Mouse (Mus musculus): ENCODE results near the gene H3f3a. TPM values are rescaled to one million over a fixed set of nuclear protein-coding genes. Genes with fewer than 3 reads are reported as not detected.

Gene H3f3a
- polyA plus RNA-seq, 1 experiment from 2014 or later = 2,592 TPM

DNA sequence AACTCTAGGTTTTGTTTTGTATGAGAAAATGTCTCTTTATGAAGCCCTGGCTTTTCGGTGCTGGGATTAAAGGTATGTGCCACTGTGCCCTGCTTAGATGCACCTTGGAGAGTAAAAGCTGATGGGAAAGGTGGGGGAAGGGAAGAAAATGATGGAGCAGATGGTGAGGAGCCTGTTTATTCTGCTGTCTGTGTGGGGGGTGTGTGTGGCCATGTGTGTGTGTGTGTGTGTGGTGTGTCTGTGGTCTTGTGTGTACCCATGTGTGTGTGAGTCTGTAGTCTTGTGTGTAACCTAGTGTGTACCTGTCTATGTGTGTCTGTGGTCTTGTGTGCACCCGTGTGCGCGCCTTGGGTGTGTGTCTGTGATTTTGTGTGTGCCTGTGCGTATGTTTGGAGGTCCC lies 15.1 kb downstream of the H3f3a start:
- Histone ChIP-seq H3K27ac (no peak overlapping the region), H3K4me1 (peaks cover 10% of the 10 kb centered on the region), H3K4me3 (no peak overlapping the region), H3K36me3 (peaks cover 32% of the 10 kb centered on the region), H3K27me3 (no peaks in the 10 kb centered on the region), H3K9me3 (no peaks in the 10 kb centered on the region), H3K4me2 (no peak overlapping the region), H3K9ac (no peak overlapping the region)
- WGBS = 89% methylated on average over 5 of the region's 5 CpGs
- ATAC-seq (ENCODE audit: insufficient number of reproducible peaks, low FRiP score, low TSS enrichment, low read depth) = no peak

- H3K4me3 ChIP-seq = peak overlapping the region; percentile 36
- 2% methylated on average over 21 of the region's 21 CpGs for WGBS
Observed at GRCm38 (mm10) chr1:180794170-180794569, 19.6 kb downstream of the H3f3a start.

DNA sequence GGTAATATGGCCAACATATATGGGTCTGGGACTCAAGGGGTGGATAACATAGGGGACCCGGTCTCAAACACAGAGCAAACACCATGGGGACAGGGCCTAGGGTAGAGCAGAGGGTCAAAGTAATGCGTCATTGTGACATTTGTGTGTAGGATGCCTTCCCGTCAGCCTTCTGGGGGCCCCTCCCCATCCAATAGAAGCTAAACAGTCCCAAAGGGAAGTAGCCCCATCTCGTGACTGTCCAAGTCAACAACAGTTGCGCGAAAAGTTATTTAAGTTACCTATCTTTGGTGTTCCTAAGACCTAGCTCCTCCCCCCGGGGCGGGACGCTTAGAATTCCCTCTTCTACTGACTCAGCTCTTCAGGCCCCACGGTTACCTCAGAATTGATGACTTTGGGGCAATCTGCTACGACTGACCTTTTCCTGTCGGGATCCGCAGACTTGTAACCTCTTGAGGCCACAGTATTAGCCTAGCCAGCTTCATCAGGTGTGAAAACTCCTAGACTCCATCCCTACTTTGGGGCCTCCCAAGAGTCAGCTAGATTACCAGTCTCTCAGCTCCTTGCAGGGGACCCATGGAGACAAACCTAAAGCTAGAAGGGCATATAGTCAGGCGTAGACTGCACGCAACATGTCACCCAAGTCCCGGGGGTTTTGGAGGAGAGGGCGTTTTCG lies 20.2 kb downstream of the H3f3a start:
- Histone ChIP-seq H3K27me3 (no peaks in the 10 kb centered on the region), H3K4me3 (peak overlapping the region; percentile 36), H3K36me3 (no peaks in the 10 kb centered on the region), H3K9ac (0 out of 2 replicates have a peak overlapping the region, but pooled peaks have one; percentile 15), H3K27ac (no peak overlapping the region), H3K4me1 (peaks cover 18% of the 10 kb centered on the region), H3K9me3 (no peaks in the 10 kb centered on the region), H3K4me2 (peak overlapping the region; percentile 73)
- ATAC-seq (ENCODE audit: insufficient number of reproducible peaks, low FRiP score, low TSS enrichment, low read depth) = 0 out of 2 replicates have a peak, but pooled peaks have one; percentile 15
- WGBS = 12% methylated on average over 18 of the region's 18 CpGs

More at GRCm38 (mm10) chr1:180794170-180794569, 19.6 kb downstream of the H3f3a start:
- no peaks in the 10 kb centered on the region for H3K27me3 ChIP-seq
- peak overlapping the region; percentile 15; the same call in 1 of the 2 replicates for H3K9ac ChIP-seq
- H3K36me3 ChIP-seq = no peaks in the 10 kb centered on the region
- H3K4me2 ChIP-seq = peak overlapping the region; percentile 73
- H3K9me3 ChIP-seq = no peaks in the 10 kb centered on the region
- H3K4me1 ChIP-seq = peaks cover 18% of the 10 kb centered on the region
- ATAC-seq (ENCODE audit: insufficient number of reproducible peaks, low FRiP score, low TSS enrichment, low read depth) = peak; percentile 59; the same call in 1 of the 2 replicates
- H3K27ac ChIP-seq = no peak overlapping the region

DNA sequence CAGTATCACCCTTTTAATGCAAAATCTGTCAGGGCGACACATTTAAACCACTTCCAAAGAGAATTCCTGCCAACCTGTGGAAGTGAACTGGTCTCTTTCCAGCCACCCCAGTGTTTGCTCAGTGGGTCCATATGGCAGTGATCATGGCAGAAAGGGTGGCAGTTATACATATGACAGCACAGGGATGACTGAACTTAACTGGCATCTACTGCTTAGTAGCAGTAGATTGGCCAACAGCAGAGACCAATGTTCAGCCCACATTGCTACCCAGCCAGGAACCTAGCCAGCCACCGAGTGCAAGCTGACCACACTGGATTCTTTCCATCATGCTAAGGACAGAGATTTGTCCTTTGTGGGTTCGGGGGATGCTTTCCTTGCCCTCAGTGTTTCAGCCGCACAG lies 20.9 kb downstream of the H3f3a start:
- H3K27me3 ChIP-seq = no peaks in the 10 kb centered on the region
- H3K4me2 ChIP-seq = no peak overlapping the region
- H3K4me3 ChIP-seq = no peak overlapping the region
- no peak for ATAC-seq (ENCODE audit: insufficient number of reproducible peaks, low FRiP score, low TSS enrichment, low read depth)
- no peak overlapping the region for H3K9ac ChIP-seq
- peaks cover 18% of the 10 kb centered on the region for H3K4me1 ChIP-seq
- WGBS = 74% methylated on average over 4 of the region's 4 CpGs
- no peak overlapping the region for H3K27ac ChIP-seq
- H3K36me3 ChIP-seq = no peaks in the 10 kb centered on the region
- H3K9me3 ChIP-seq = no peaks in the 10 kb centered on the region

DNA sequence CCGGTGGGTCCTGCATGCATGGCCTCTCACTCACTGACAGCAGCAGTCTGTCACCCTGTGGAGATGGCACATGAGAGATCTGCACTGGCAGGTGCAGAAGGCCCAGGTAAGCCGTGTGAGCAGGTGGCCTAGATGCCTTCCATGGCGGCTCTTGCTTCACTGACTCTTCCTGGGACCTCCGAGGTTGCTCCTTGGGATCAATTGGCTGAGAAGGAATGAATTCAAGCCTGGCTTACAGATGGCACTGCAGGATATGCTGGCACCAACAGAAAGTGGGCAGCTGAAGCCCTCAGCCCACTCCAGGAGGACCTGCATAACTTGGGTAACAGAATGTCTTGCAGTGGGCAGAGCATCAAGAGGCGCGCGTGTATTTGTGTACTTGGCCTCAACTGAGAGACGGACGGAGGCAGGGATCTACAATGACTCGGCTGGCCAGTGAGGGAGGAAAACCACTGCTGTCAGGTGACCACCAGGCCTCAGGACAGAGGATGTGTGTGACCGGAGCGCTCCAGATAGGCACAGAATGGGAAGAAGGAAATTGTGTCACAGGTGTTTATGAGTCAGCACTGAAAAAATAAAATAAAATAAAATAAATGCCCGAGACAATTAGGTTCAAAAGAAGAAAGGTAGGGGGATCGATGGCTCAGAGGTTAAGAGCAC lies 21.8 kb downstream of the H3f3a start:
- H3K9ac ChIP-seq = no peak overlapping the region
- no peaks in the 10 kb centered on the region for H3K36me3 ChIP-seq
- no peaks in the 10 kb centered on the region for H3K27me3 ChIP-seq
- H3K4me3 ChIP-seq = no peak overlapping the region
- no peak overlapping the region for H3K27ac ChIP-seq
- H3K9me3 ChIP-seq = no peaks in the 10 kb centered on the region
- no peak overlapping the region for H3K4me2 ChIP-seq
- WGBS = 83% methylated on average over 14 of the region's 14 CpGs
- peaks cover 18% of the 10 kb centered on the region for H3K4me1 ChIP-seq
- ATAC-seq (ENCODE audit: insufficient number of reproducible peaks, low FRiP score, low TSS enrichment, low read depth) = no peak

DNA sequence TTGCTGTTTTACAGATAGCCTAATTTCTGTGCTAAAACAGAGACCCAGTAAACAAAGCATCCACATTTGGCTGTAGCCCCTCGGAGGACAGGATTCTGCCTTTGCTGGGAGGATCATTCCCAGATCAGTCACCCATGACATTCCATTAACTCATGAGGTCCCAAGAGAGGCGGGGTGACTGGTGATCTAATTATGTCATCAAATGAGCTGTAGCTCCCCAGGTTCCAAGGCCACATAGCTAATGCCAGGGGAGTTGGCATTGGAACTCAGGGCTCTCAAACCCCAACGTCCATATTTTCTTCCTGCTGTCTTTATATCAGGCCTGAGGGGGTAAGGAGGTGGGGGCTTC lies 30.2 kb downstream of the H3f3a start:
- ATAC-seq (ENCODE audit: insufficient number of reproducible peaks, low FRiP score, low TSS enrichment, low read depth) = no peak
- WGBS = 41% methylated on average over 3 of the region's 3 CpGs
- no peak overlapping the region for H3K27ac ChIP-seq
- H3K4me2 ChIP-seq = no peak overlapping the region
- H3K9me3 ChIP-seq = no peaks in the 10 kb centered on the region
- H3K9ac ChIP-seq = no peak overlapping the region
- H3K4me3 ChIP-seq = no peak overlapping the region
- no peaks in the 10 kb centered on the region for H3K4me1 ChIP-seq
- no peaks in the 10 kb centered on the region for H3K36me3 ChIP-seq
- H3K27me3 ChIP-seq = no peaks in the 10 kb centered on the region

DNA sequence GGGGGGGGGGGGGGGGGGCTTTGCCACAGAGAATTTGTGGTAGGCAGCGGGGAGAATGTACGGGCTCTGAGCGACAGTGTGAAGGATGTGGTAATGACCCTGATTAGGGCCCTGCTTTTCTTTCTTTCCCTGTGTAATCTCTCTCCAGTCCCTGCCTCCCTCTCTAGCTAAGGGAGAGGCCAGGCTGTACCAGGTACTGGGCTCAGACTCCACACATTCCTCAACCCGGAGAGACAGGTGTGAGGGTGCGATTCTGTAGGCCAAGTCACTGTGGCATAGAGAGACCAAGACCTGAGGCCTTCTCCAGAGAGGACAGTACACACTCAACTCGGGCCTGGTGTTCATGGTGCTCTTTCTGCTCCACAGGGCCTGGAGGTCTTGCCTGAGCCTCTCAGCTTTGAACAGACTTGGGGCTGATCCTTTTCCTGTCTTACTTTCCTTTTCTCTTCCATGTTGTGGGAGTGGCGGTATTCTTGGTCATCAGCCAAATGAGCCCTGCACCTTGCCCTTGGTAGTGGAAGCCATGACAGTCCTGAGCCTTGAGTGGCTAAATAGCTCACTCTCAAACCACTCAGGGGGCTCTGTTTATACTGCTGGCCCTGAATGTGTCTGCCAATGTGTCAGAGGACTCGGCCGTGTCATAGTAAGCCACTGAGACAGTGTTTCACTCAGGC lies 30.7 kb downstream of the H3f3a start:
- H3K4me2 ChIP-seq = no peak overlapping the region
- WGBS = 53% methylated on average over 9 of the region's 9 CpGs
- ATAC-seq (ENCODE audit: insufficient number of reproducible peaks, low FRiP score, low TSS enrichment, low read depth) = no peak
- H3K4me3 ChIP-seq = no peak overlapping the region
- H3K9ac ChIP-seq = no peak overlapping the region
- no peaks in the 10 kb centered on the region for H3K27me3 ChIP-seq
- H3K27ac ChIP-seq = no peak overlapping the region
- H3K9me3 ChIP-seq = no peaks in the 10 kb centered on the region
- H3K4me1 ChIP-seq = no peaks in the 10 kb centered on the region
- H3K36me3 ChIP-seq = no peaks in the 10 kb centered on the region

- H3K27ac ChIP-seq = no peak overlapping the region
- no peak for ATAC-seq (ENCODE audit: insufficient number of reproducible peaks, low FRiP score, low TSS enrichment, low read depth)
- no peaks in the 10 kb centered on the region for H3K9me3 ChIP-seq
- no peaks in the 10 kb centered on the region for H3K27me3 ChIP-seq
- H3K36me3 ChIP-seq = no peaks in the 10 kb centered on the region
- WGBS = 60% methylated on average over 5 of the region's 5 CpGs
- no peak overlapping the region for H3K4me3 ChIP-seq
- no peak overlapping the region for H3K4me2 ChIP-seq
- H3K9ac ChIP-seq = no peak overlapping the region
- H3K4me1 ChIP-seq = peaks cover 11% of the 10 kb centered on the region
Observed at GRCm38 (mm10) chr1:180781250-180781649, 32.5 kb downstream of the H3f3a start.

GRCm38 (mm10) chr1:180780291-180780690 lies 33.5 kb downstream of the H3f3a start:
- no peaks in the 10 kb centered on the region for H3K9me3 ChIP-seq
- no peak overlapping the region for H3K27ac ChIP-seq
- no peak overlapping the region for H3K4me2 ChIP-seq
- ATAC-seq (ENCODE audit: insufficient number of reproducible peaks, low FRiP score, low TSS enrichment, low read depth) = no peak
- no peaks in the 10 kb centered on the region for H3K36me3 ChIP-seq
- H3K4me3 ChIP-seq = no peak overlapping the region
- no peak overlapping the region for H3K9ac ChIP-seq
- no peaks in the 10 kb centered on the region for H3K27me3 ChIP-seq
- peaks cover 21% of the 10 kb centered on the region for H3K4me1 ChIP-seq
- 87% methylated on average over 8 of the region's 8 CpGs for WGBS

- H3K4me2 ChIP-seq = peak overlapping the region; percentile 85
- H3K4me3 ChIP-seq = peak overlapping the region; percentile 71; the same call in 1 of the 2 replicates
- ATAC-seq (ENCODE audit: insufficient number of reproducible peaks, low FRiP score, low TSS enrichment, low read depth) = no peak
Observed at GRCm38 (mm10) chr1:180778941-180779340, 34.8 kb downstream of the H3f3a start.

DNA sequence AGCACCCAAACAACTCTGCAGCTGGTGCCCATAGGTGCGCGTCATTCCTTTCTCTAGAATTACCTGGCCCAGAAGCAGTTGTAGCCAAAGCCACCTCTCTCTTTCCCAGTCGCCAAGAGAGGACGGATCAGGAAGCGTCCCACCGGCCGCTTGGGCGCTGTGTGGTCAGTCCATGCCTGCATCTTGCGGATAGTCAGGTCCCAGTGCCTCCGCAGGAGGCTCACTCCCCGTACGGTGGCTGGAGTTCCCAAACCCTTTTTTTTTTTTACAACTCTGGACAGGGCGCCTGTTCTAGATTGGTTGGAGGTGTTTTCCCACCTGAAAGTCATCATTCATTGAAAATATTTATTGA lies 35.4 kb downstream of the H3f3a start:
- peaks cover 23% of the 10 kb centered on the region for H3K4me1 ChIP-seq
- H3K9me3 ChIP-seq = no peaks in the 10 kb centered on the region
- peak overlapping the region; percentile 85 for H3K4me2 ChIP-seq
- H3K27me3 ChIP-seq = no peaks in the 10 kb centered on the region
- no peaks in the 10 kb centered on the region for H3K36me3 ChIP-seq
- ATAC-seq (ENCODE audit: insufficient number of reproducible peaks, low FRiP score, low TSS enrichment, low read depth) = 0 out of 2 replicates have a peak, but pooled peaks have one; percentile 41
- WGBS = 2% methylated on average over 13 of the region's 13 CpGs
- peak overlapping the region; percentile 71 for H3K4me3 ChIP-seq
- H3K9ac ChIP-seq = peak overlapping the region; percentile 78
- peak overlapping the region; percentile 97 for H3K27ac ChIP-seq

More at GRCm38 (mm10) chr1:180778941-180779340, 34.8 kb downstream of the H3f3a start:
- Histone ChIP-seq H3K9ac (no peak overlapping the region), H3K27me3 (no peaks in the 10 kb centered on the region), H3K9me3 (no peaks in the 10 kb centered on the region), H3K36me3 (no peaks in the 10 kb centered on the region), H3K4me1 (peaks cover 23% of the 10 kb centered on the region), H3K27ac (peak overlapping the region; percentile 97; the same call in 1 of the 2 replicates)
- WGBS = 82% methylated on average over 10 of the region's 10 CpGs

Measured in limb, embryonic 15.5 days (tissue).